Mouse (Mus musculus) E14TG2a.4 (cell line): ENCODE measurements around the gene Elmo1.

Experiments used
- H3K27me3 ChIP-seq: 2 replicates; pipeline ENCODE4 v1.6.1; 2014; ENCODE audit warnings: low read length, control low read depth; ENCODE audit not compliant: insufficient read depth
- H3K36me3 ChIP-seq: 2 replicates; pipeline ENCODE4 v1.6.1; 2014; ENCODE audit warnings: low read length, control low read depth; ENCODE audit not compliant: insufficient read depth
- H3K4me1 ChIP-seq: replicated peaks from 2 replicates; pipeline ENCODE4 v1.6.1; 2014; ENCODE audit warnings: low read depth, low read length, control low read depth
- H3K4me3 ChIP-seq: replicated peaks from 2 replicates; pipeline ENCODE4 v1.5.1; 2014; ENCODE audit warnings: mild to moderate bottlenecking, low read length
- H3K9me3 ChIP-seq: 2 replicates; pipeline ENCODE4 v1.6.1; 2014; ENCODE audit warnings: low read length, control low read depth
- CTCF ChIP-seq: conservative IDR thresholded peaks from 2 replicates; pipeline ENCODE4 v1.5.1; 2014; ENCODE audit warnings: low read length
- NANOG ChIP-seq: IDR thresholded peaks from 2 replicates; pipeline ENCODE4 v1.6.1; 2014; ENCODE audit warnings: borderline replicate concordance, low read length, mixed read lengths
- POU5F1 ChIP-seq: IDR thresholded peaks from 2 replicates; pipeline ENCODE4 v1.6.1; 2014; ENCODE audit warnings: low read length, borderline replicate concordance

The Elmo1 gene

GRCm38 (mm10) chr13:20564414-20564813 is 474.0 kb downstream of the Elmo1 start:
- Histone ChIP-seq H3K4me1 (no peaks in the 10 kb centered on the region), H3K27me3 (no peaks in the 10 kb centered on the region), H3K36me3 (no peaks in the 10 kb centered on the region), H3K9me3 (no peaks in the 10 kb centered on the region; the same call in 1 of the 2 replicates), H3K4me3 (no peak overlapping the region)
- TF ChIP-seq CTCF: peak; percentile 96
- no peak for TF ChIP-seq POU5F1

DNA sequence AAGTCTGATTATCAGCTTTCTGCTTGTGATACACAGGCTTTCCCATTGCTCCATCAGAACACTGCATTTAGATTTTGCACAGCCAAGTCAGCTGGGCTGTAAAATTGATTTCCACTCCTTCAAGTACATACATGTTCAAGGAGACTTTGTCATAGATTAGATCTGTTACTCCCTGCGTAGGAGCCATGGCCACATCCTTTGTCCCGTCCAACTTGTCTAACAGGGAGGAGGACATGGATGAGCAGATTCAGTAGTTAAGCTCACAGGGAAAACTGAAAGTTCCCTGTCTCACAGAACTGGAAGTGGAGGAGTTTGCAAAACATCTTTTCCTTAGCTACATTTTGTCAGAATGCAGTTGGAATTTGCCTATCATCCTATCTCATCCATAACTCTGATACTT is 484.8 kb downstream of the Elmo1 start:
- Histone ChIP-seq H3K27me3 (no peaks in the 10 kb centered on the region), H3K9me3 (0 out of 2 replicates have a peak, but pooled peaks cover 5% of the 10 kb centered on the region), H3K36me3 (peaks cover 6% of the 10 kb centered on the region), H3K4me3 (no peak overlapping the region), H3K4me1 (no peaks in the 10 kb centered on the region)
- TF ChIP-seq POU5F1 (no peak), CTCF (no peak), NANOG (no peak)

GRCm38 (mm10) chr13:20585868-20586267 is 495.5 kb downstream of the Elmo1 start:
- Histone ChIP-seq H3K27me3 (no peaks in the 10 kb centered on the region), H3K36me3 (0 out of 2 replicates have a peak, but pooled peaks cover 6% of the 10 kb centered on the region), H3K4me1 (no peaks in the 10 kb centered on the region; the same call in 1 of the 2 replicates), H3K9me3 (no peaks in the 10 kb centered on the region), H3K4me3 (no peak overlapping the region)
- TF ChIP-seq NANOG (no peak), CTCF (no peak)

- H3K4me1 ChIP-seq: no peaks in the 10 kb centered on the region; the same call in 1 of the 2 replicates
- H3K9me3 ChIP-seq: no peaks in the 10 kb centered on the region
- H3K36me3 ChIP-seq: 0 out of 2 replicates have a peak, but pooled peaks cover 6% of the 10 kb centered on the region
- no peak overlapping the region for H3K4me3 ChIP-seq
- no peaks in the 10 kb centered on the region for H3K27me3 ChIP-seq
- no peak for TF ChIP-seq POU5F1
- TF ChIP-seq NANOG: no peak
- TF ChIP-seq CTCF: no peak
Observed at GRCm38 (mm10) chr13:20586462-20586861, 496.1 kb downstream of the Elmo1 start.

- H3K4me3 ChIP-seq: no peak overlapping the region
- 0 out of 2 replicates have a peak, but pooled peaks cover 6% of the 10 kb centered on the region for H3K36me3 ChIP-seq
- H3K4me1 ChIP-seq: no peaks in the 10 kb centered on the region; the same call in 1 of the 2 replicates
- no peaks in the 10 kb centered on the region for H3K27me3 ChIP-seq
- no peak for TF ChIP-seq NANOG
- no peak for TF ChIP-seq CTCF
- no peak for TF ChIP-seq POU5F1
- H3K9me3 ChIP-seq: no peaks in the 10 kb centered on the region
Observed at GRCm38 (mm10) chr13:20590983-20591382, 500.6 kb downstream of the Elmo1 start.

GRCm38 (mm10) chr13:20597307-20597706 is 506.9 kb downstream of the Elmo1 start:
- H3K36me3 ChIP-seq: 0 out of 2 replicates have a peak, but pooled peaks cover 2% of the 10 kb centered on the region

DNA sequence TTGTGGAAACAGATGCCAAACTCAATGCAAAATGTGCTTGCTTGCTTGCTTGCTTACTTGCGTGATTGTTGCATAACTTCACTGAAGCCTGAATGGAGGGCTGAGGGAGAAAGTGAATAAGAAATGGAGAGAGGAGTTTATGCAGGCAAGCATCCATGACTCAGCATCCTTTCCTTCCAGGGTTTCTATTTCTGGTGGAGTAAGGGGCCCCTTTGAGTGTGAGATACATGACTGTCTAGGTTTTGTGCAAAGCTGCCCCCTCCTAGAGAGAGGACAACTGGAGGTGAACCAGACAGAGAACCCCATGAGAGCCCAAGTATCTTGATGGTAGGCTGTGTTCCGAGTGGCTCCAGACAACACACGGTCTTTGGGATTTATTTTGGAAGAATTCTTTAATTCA is 508.2 kb downstream of the Elmo1 start:
- TF ChIP-seq NANOG (no peak), POU5F1 (no peak), CTCF (no peak)

More at GRCm38 (mm10) chr13:20597307-20597706, 506.9 kb downstream of the Elmo1 start:
- Histone ChIP-seq H3K4me1 (peaks cover 25% of the 10 kb centered on the region), H3K4me3 (no peak overlapping the region), H3K9me3 (no peaks in the 10 kb centered on the region), H3K27me3 (no peaks in the 10 kb centered on the region)
- TF ChIP-seq NANOG: no peak; the same call in 1 of the 2 replicates
- no peak for TF ChIP-seq CTCF
- TF ChIP-seq POU5F1: no peak

GRCm38 (mm10) chr13:20600246-20600645 is 509.9 kb downstream of the Elmo1 start:
- Histone ChIP-seq H3K36me3 (0 out of 2 replicates have a peak, but pooled peaks cover 6% of the 10 kb centered on the region), H3K4me1 (peaks cover 29% of the 10 kb centered on the region), H3K9me3 (no peaks in the 10 kb centered on the region), H3K27me3 (no peaks in the 10 kb centered on the region), H3K4me3 (no peak overlapping the region)
- TF ChIP-seq CTCF: no peak
- peak; percentile 25; the same call in 1 of the 2 replicates for TF ChIP-seq NANOG

More for the DNA sequence above, 508.2 kb downstream of the Elmo1 start:
- H3K9me3 ChIP-seq: no peaks in the 10 kb centered on the region
- no peaks in the 10 kb centered on the region for H3K27me3 ChIP-seq
- no peak overlapping the region for H3K4me3 ChIP-seq
- peaks cover 27% of the 10 kb centered on the region for H3K4me1 ChIP-seq
- 0 out of 2 replicates have a peak, but pooled peaks cover 6% of the 10 kb centered on the region for H3K36me3 ChIP-seq

DNA sequence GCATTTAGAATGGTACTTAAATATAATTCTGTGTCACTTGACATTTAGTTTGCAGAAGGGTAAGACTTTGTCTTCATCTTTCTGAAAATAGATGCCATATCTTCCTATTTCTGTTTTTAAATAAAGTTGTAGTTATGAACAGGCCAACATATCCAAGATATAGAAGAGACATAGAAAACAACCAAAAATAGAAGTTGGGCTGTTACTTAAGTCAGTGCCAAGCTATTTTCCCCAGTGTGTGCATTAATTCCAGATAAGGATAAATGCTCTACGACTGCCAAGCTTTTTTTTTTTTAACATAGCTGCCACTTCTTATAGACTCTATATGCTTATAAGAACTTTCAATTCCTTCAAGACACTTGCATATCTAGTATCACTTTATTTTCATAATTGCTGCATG is 511.0 kb downstream of the Elmo1 start:
- TF ChIP-seq CTCF (no peak), POU5F1 (no peak), NANOG (no peak)
- Histone ChIP-seq H3K27me3 (no peaks in the 10 kb centered on the region), H3K4me1 (peaks cover 29% of the 10 kb centered on the region), H3K4me3 (no peak overlapping the region), H3K9me3 (no peaks in the 10 kb centered on the region), H3K36me3 (peaks cover 10% of the 10 kb centered on the region; the same call in 1 of the 2 replicates)
